Mouse (Mus musculus) cerebellum, adult 18-20 months (tissue): ENCODE data around the gene Kcnh6.
A peak's percentile ranks its signal among the peaks of the same experiment; 100 is the strongest.
"Not testable (repeated sequence)": the region's sequence is repeated elsewhere in the genome, so short reads cannot be mapped to it uniquely, and the experiment has no call there.

Experiments used
- DNase-seq, 2 experiments: peaks; one replicate each; pipeline ENCODE4 v3.0.0; 2021

Gene Kcnh6

DNA sequence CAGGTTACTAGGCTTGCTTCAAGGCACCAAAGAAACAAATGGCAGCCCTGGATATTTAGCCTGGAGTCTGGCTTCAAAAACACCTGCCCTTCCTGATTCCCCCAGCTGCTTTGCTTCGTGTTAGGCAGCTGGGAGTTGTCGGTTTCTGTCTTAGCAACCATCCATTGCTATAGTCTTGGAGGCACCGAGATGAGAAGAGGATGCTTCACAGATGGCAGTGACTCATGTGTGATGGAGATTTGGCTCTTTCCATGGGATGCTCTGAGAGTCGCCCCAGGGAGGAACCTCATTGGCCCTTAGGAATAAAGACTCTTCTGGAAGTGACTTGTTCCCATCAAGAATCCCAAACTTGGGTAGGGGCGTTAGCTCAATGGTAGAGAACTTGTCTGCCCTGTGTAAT lies 8.5 kb downstream of the Kcnh6 start:
- DNase-seq: no peak

DNA sequence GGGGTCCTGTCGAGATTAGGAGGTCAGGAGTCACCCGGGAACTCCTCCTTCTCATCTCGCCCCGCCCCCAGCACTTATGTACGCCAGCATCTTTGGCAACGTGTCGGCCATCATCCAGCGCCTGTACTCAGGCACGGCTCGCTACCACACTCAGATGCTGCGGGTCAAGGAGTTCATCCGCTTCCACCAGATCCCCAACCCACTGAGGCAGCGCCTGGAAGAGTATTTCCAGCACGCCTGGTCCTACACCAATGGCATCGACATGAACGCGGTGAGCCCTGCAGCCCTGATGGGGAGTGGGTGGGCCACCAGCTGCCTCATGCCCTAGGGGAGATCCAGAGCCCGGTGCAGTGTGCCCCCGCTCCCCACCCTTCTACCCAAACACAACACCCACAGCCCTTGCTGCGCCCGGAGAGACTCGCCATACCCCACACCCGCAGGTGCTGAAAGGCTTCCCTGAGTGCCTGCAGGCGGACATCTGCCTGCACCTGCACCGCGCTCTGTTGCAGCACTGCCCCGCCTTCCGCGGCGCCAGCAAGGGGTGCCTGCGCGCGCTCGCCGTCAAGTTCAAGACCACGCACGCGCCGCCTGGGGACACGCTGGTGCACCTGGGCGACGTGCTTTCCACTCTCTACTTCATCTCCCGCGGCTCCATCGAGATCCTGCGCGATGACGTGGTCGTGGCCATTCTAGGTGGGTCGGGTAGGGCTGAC lies 12.3 kb downstream of the Kcnh6 start:
- peak; percentile 23 to 44 for DNase-seq

DNA sequence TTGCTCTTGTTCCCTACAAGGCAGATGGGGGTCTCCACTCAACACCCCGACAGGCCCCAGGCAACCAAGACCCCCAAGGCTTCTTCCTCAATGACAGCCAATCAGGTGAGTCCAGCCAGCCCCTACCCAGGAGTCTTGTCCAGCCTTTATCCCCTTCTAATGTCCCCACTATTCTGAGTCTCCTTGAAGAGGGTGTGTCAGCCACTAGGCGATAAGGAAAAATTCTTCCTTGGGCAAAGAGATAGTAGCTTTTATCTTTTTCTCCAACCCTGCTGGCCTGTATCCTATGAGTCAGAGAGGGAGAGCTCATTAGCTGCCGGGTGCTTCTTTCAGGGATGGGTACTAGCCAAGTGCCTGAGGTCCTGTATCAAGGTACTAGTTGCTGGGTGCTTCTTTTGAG lies 17.9 kb downstream of the Kcnh6 start:
- DNase-seq: no peak

DNA sequence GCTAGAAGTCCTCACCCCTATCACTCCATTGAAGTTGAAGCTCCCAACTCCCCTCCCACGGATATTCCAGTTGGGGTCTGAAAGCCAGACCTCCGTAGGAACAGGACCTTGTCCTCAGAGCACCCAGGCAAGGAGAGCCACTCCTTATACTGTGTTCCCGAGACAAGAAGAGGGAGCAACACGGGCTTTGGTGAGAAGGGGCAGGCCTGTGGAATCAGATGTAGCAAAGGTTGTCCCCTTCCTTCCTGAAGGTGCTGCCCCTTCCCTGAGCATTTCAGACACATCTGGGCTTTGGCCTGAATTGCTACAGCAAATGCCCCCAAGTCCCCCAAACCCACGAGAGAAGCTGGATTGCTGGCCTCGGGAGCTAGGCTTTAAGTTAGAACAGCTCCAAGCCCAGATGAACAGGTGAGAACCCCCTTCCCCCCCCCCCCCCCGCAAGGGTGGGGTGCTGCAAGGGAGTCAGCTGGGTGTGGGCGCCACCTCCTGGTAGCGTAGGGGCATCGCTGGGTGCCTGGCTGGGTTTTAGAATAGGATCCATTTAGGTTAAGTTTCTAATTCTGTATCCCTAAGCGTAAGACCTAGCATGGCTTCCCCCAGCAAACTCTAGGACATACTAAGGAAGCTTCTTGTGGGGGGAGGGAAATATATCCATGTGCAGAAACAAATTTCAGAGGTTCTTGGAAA lies 18.7 kb downstream of the Kcnh6 start:
- DNase-seq: peak; percentile 61 to 79

DNA sequence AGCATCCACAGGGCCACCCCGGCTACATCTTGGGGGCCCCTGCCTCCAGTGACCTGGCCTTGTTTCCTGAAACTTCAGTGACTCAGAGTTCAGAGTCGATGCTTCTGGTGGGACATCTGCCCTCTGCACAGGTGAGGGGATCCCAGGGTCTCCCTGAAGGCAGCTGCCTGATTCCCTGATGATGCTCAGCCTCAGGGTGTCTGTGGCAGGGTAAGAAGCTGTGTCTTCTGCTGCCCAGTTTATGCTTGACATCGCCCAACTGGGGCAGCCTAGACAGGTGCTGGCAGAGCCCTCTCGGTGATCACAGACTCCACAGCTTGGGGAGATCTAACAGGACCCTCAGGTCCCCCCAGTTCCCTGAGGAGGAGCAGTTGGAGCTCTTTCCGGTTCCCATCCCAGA lies 19.7 kb downstream of the Kcnh6 start:
- DNase-seq: no peak

DNA sequence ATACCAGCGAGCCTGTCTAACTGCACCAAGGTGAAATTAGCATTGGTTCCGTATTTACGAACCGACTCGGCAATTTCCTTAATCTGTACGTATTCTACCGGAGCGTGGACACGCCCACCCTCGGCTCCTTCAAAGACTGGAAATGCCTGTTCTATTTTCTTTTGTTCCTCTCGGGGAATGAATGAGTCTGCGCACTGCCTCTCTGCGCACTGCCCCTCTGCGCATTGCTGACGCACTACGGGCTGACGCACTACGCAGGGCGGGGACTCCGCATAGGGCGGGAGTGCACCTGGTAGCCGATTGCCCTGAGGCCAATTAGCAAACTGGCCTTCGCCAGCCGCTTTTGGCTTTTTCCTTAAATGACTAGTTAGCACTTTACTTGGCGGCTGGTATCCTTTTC lies 24.1 kb downstream of the Kcnh6 start:
- DNase-seq: not testable (repeated sequence)

DNA sequence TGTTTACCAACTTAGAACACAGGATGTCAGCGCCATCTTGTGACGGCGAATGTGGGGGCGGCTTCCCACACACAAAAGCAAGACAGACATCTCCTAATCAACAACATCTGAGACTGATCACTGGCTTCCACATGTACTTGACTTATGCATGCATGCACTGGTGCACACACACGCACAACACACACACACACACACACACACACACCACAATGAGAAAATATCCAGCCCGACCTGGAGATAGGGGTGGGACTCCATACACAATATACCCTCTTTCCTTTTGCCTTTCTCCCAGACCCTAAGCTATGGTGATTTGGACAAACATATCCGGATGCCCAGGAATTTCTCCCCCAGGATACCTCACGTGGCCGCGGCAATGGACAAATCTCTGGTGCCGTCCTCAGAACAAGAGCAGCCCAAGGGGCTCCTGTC lies 25.6 kb downstream of the Kcnh6 start:
- peak in 1 of 2 experiments; percentile 51 for DNase-seq

DNA sequence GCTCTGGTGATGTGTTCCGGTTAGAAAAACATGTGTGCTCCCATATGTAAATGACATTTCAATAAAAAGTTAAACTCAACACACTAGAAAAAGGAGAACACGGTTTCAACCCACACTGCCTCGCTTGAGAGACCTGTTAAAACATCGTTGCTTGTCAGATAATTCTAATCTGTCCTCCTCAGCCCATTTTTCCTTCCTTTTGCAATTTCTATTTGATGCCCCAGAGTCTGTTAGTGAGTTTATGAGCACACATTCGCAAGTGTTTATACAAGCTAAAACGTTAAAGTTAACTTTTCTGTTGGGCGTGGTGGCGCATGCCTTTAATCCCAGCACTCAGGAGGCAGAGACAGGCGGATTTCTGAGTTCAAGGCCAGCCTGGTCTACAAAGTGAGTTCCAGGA lies 27.1 kb downstream of the Kcnh6 start:
- no peak for DNase-seq

DNA sequence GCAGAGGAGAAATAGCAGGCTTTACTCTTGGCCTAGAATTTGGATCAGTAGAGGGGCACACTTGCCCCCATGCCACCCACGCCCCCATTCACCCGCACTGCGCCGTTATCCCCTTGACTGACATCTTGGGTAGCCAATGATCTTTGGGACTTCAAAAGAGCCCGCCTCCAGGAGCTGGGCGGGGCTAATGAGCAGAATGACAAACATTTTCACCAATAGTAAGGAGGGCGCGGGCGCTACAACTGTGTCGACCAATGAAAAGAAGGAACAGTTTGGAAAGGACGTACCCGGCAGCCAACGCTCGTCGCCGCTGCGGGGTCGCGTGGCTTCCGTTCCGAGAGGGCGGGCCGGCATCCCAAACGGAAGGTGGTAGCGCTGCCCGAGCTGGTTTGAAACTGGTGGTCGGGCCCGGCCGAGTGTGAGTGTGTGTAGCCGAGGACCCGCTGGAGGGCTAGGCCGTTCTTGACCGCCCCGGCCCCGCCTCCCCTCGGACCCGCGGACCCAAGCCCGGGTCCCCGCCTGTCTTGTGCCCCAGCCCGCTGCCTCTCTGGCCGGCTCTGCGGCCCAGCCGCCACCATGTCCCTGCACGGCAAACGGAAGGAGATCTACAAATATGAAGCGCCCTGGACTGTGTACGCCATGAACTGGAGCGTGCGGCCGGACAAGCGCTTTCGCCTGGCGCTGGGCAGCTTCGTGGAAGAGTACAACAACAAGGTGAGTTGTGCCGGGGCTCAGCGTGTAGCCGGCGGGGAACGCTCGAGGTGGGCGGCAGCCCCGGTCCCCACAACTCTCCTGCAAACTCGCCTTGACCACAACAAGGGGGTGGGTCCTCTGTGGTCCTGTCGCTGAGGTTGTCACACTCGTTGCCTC lies 28.9 kb downstream of the Kcnh6 start, which contains the start of gene Dcaf7:
Dcaf7 (plus strand) TSS at position 325 of the 870 bp plus-strand sequence.
- DNase-seq: peak; percentile 95 to 99

DNA sequence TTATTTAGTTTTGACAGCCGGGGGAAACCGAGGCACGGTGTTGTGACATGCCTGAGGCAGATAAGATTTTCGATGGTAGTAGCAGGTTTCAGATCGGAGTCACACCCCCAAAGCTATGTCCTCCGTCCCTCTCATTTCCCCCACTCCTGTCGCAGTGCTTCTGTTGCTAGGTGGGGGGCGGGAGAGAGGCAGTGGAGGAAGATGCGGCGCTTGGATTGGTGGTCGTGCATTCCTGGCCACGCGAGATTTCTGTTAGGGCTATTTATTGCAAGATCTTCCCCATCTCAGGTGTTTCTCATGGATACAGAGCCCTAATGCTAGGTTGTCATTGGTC lies 29.5 kb downstream of the Kcnh6 start:
- DNase-seq: peak in 1 of 2 experiments; percentile 50

DNA sequence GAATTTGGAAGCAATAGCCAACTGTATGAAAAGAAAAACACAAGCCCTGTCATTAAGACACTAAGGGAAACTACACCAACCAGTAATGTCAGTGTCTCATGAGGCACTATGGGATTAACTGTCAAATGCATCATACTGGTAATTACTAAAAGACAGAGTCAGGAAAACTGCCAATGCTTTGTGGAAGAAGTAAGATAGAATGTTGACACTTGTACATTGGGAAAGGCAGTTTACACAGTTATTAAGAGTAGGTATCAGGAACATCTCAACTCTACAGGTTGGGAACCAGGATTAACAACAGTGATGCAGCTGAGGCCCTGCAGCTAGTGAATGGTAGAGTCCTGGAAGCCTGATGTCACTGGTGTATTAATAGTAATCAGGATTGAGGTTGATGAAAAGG lies 36.4 kb downstream of the Kcnh6 start:
- DNase-seq: no peak

DNA sequence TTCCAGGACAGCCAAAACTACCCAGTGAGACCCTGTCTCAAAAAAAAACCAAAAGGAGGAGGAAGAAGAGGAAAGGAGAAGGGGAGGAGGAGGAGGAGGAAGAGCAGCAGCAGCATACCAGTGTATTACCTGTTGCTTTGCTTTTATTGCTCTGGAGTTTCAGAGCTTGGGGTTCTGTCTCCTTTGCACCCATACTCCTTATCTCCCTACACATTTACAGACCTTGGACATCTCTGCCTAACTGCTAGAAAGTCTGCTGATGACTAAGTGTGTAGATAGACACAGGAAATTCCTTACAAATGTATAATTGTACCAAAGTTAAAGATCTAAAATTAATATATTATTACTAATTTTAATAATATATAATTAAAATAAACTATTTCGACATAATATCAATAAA lies 37.3 kb downstream of the Kcnh6 start:
- DNase-seq: no peak

DNA sequence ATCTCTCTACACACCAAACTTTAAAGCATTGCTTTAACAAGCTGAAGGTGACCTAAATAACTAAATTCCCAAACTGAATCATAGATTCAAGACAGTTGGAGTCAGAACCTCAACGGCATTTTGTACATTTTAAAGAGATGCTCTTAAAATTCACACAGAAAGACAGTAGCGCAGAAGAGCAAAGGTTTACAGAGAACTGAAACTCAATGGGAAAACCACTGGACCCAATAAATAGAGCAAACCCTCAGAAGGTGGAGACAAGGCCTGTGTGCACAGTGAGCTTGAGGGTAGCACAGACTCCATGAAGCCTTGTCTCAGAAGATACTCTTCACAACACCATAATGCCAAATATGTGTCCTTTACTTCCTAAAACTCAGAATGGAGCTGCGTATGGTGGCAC lies 37.9 kb downstream of the Kcnh6 start:
- no peak for DNase-seq

DNA sequence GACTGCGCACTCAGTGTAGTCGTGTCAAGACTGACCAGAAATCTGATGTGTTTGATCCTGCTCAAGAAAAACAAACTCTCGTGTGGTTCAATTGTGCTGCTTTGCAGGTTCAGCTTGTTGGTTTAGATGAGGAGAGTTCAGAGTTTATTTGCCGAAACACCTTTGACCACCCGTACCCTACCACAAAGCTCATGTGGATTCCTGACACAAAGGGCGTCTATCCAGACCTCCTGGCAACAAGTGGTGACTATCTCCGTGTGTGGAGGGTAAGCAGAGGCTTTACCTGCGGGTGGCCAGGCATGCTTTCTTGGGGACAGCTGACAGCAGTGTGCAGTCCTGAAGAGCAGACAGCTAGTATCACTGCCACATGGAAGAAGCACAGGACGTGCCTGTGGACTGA lies 38.7 kb downstream of the Kcnh6 start:
- no peak for DNase-seq

DNA sequence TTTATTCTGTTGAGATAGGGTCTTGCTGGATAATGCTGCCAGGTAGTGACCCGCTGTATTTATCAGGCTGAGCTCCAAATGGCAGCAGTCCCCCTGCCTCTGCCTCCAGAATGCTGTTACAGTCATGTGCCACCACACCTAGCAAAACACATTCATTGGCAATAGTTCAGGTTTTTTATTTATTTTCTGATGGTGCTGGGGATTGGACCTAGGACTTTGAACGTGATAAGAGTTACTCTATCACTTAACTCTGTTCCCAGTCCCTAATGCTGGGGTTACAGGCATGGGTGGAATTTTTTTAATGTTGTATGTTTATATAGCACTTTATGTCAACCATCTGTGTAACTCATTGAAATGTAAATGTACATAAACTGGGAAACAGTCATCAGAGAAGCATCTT lies 46.0 kb downstream of the Kcnh6 start:
- DNase-seq: no peak

DNA sequence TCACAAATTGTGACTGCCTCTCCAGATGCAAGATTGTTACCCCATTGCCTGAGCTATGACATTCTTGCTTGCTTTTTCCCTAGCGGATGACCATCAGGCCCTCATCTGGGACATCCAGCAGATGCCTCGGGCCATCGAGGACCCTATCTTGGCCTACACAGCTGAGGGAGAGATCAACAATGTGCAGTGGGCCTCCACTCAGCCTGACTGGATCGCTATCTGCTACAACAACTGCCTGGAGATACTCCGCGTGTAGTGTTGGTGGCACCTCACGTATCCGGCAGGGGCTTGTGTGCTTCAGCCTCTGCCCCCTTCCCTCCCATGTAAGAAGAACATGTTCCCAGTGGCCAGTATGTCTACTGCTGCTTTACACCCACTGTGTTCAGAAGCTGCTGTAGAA lies 46.7 kb downstream of the Kcnh6 start:
- DNase-seq: no peak

DNA sequence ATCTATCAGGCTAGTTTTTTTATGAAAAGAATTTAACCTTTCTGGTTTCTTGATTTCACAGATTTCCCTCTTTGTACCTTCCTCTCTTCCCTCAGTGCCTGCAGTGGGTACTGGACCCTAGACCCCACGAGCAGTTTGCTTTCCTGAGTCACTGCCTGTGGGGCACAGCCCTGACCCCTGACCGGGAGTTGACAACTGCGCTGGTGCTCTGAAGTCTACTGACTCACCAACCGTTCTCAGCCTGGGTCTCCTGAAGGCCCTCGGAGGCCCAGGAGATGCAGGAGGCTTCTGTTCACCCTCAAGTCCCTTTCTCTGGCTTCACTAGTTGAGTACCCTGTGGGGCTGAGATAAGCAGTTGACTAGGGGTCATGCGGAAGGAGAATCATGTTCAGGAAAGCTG lies 47.4 kb downstream of the Kcnh6 start:
- DNase-seq: no peak

DNA sequence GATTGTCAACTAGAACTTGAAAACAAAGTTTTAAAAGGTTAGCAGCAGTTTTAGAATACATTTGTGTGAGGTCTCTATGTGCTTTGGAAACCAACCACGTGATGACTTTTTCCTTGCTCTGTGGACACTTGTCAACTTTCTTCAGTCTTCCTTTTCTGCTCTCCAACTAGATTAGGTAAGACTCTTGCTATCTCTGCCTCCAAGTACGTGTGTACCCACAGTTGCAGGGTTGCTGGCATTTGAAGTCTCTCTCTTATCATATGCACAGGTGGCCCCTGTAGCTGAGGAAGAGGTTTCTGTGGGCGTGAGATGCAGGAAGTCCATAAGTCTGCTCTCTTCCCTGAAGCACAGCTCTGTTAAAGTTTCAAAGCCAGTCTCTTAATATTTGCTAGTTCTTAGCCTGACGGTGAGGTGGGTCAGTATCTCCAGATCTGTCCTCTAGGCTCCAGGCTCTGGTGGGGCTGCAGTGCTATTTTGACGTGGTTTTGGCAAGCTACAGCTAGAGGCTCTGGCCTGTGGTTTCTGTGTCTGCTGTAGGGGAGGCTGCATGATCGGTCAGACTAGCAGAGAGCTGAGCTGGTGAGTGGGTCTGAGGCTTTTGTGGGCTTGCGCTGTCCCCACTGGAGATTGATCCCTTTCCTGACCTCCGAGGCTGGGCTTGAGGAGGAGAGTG lies 49.0 kb downstream of the Kcnh6 start:
- DNase-seq: no peak

DNA sequence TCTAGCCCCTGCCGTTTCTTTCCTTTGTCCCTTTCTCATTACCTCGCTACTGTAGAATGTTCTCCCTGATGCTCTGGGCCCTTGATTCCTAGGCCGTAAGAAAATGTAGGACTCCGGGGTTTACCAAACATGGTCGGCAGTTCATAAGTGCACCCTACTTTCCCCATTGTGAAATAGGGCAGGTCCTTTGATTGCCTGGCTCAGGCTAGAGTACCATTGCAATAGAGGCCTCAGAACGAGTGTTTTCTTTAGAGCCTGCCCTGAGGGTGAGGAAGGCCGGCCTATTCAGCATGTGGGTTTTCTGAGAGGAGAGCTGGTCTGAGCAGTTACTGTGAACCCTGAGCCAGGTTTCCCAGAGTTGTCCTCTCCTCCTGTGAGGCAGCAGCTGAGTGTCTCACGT lies 50.1 kb downstream of the Kcnh6 start:
- DNase-seq: no peak

DNA sequence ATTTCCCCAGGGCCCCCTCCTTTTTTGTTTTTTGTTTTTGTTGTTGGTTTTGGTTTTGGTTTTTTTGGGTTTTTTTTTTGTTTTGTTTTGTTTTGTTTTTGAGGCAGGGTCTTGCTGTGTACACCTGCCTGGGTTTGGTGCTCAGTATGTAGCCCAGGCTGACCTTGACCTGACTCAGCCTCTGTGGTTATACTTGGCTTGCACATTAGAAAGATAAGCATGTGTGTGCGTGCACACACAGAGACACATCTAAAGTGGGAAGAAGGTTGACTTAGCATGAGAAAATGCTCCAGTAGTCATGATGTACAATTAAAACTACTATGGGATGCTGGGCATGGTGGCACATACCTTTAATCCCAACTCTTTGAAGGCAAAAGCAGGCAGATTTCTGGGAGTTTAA lies 52.6 kb downstream of the Kcnh6 start:
- DNase-seq: no peak

DNA sequence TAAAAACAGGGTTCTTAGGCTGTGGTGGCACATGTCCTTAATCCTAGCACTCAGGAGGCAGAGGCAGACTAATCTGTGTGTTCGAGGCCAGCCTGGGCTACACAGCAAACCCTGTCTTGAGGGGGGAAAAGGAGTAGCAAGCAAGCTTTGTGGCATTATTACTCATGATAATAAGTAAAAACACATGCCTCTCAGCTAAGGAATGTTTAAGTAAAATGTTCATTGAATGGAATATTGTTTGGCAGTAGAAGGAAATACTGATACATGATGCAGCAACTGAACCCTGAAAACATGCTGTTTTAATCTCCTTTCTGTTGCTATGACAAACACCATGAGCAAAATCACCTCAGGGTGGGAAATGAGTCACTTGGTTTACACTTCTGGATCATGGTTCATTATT lies 53.4 kb downstream of the Kcnh6 start:
- DNase-seq: no peak

DNA sequence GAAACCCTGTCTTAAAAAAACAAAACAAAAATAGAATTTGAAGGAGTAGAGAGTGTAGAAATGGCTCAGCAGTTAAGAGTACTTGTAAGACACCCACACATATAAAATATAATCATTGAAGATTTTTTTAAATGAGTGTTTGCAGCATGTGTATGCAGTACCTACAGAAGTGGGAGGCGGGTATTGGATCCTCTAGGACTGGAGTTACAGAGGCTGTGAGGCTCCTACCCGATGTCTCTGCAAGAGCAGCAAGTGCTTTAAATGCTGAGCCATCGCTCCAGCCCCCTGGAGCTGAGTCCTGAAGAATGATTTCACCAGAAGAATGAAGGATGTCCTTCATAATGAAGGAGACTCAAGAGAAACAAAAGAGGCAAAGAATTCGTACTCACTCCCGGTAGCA lies 55.8 kb downstream of the Kcnh6 start:
- DNase-seq: no peak
